Mouse (Mus musculus) midbrain, embryonic 16.5 days (tissue): ENCODE measurements around the gene Stub1. TPM values are rescaled to one million over a fixed set of nuclear protein-coding genes. Genes with fewer than 3 reads are reported as not detected.
"Not testable (repeated sequence)": the region's sequence is repeated elsewhere in the genome, so short reads cannot be mapped to it uniquely, and the experiment has no call there.

ENCODE experiments used
- ATAC-seq: fragments of 200-750 bp; cut with Nextera tagmentation; 2 replicates; pipeline ENCODE4 v1.8.0; 2017; ENCODE audit warnings: moderate TSS enrichment
- H3K27ac ChIP-seq: fragments of 300-500 bp; sonication (generic); 2 replicates; pipeline ENCODE4 v1.5.1; 2014; ENCODE audit warnings: mild to moderate bottlenecking, low read length, mixed read lengths
- H3K27me3 ChIP-seq: fragments of 300-500 bp; sonication (generic); 2 replicates; pipeline ENCODE4 v1.6.1; 2014; ENCODE audit warnings: low read depth, low read length, mixed read lengths; ENCODE audit not compliant: control insufficient read depth, insufficient read depth
- H3K36me3 ChIP-seq: fragments of 300-500 bp; sonication (generic); 2 replicates; pipeline ENCODE4 v1.6.1; 2014; ENCODE audit warnings: mild to moderate bottlenecking, low read length, moderate library complexity, mixed read lengths; ENCODE audit not compliant: control insufficient read depth, insufficient read depth
- H3K4me1 ChIP-seq: fragments of 300-500 bp; sonication (generic); 2 replicates; pipeline ENCODE4 v1.6.1; 2014; ENCODE audit warnings: mild to moderate bottlenecking, low read length, mixed read lengths; ENCODE audit not compliant: control insufficient read depth, insufficient read depth
- H3K4me2 ChIP-seq: fragments of 300-500 bp; sonication (generic); 2 replicates; pipeline ENCODE4 v1.6.1; 2014; ENCODE audit warnings: mild to moderate bottlenecking, low read length, mixed read lengths
- H3K4me3 ChIP-seq: fragments of 300-500 bp; sonication (generic); 2 replicates; pipeline ENCODE4 v1.5.1; 2014; ENCODE audit warnings: low read depth, mild to moderate bottlenecking, low read length, moderate library complexity, mixed read lengths
- H3K9ac ChIP-seq: fragments of 300-500 bp; sonication (generic); 2 replicates; pipeline ENCODE4 v1.6.1; 2014; ENCODE audit warnings: low read depth, low read length, mixed read lengths
- H3K9me3 ChIP-seq: fragments of 300-500 bp; sonication (generic); replicated peaks from 2 replicates; pipeline ENCODE4 v1.6.1; 2014; ENCODE audit warnings: mild to moderate bottlenecking, low read length, mixed read lengths; ENCODE audit not compliant: control insufficient read depth, poor library complexity, severe bottlenecking
- WGBS: fragments of 180-500 bp; shearing (Covaris S2); extraction: QIAGEN DNeasy Blood & Tissue Kit; methylation state at CpG from one replicate; pipeline ENCODE4 v1.1.7; 2014; 5-methylcytosine and 5-hydroxymethylcytosine counted together
- polyA plus RNA-seq: library from polyadenylated mRNA; unstranded; fragments of >200 nt; fragmentation: Nextera tagmentation; extraction: Ambion mirVana; gene quantifications from 2 replicates; pipeline ENCODE4 v1.2.1, GENCODE M21; 2015

Gene Stub1
- polyA plus RNA-seq, 1 experiment from 2014 or later = 382 TPM

DNA sequence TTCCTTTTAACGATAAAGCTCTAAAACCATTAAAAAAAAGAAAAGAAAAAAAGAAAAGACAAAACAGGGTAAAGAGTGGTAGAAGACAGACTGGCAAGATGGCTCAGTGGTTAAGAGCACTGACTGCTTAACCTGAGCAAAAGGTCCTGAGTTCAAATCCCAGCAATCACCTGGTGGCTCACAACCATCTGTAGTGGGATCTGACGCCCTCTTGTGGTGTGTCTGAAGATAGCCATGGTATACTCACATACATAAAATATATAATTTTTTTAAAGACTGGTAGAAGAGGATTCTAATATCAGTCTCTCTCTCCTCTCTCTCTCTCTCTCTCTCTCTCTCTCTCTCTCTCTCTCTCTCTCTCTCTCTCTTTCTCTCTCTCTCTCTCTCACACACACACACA, 25.8 kb downstream of the Stub1 start:
- not testable (repeated sequence) for H3K4me2 ChIP-seq, H3K27ac ChIP-seq, H3K4me3 ChIP-seq, H3K27me3 ChIP-seq, H3K9ac ChIP-seq, ATAC-seq, H3K9me3 ChIP-seq, H3K36me3 ChIP-seq
- peaks cover 40% of the 10 kb centered on the region for H3K4me1 ChIP-seq
- WGBS = 44% methylated on average over 2 of the region's 2 CpGs

GRCm38 (mm10) chr17:25806507-25806906, 26.7 kb downstream of the Stub1 start:
- no peaks in the 10 kb centered on the region for H3K27me3 ChIP-seq
- no peak overlapping the region for H3K27ac ChIP-seq
- H3K4me3 ChIP-seq = no peak overlapping the region
- 89% methylated on average over 4 of the region's 4 CpGs for WGBS
- H3K9me3 ChIP-seq = no peaks in the 10 kb centered on the region
- no peaks in the 10 kb centered on the region for H3K36me3 ChIP-seq
- H3K9ac ChIP-seq = no peak overlapping the region
- no peak overlapping the region for H3K4me2 ChIP-seq
- H3K4me1 ChIP-seq = peaks cover 41% of the 10 kb centered on the region
- no peak for ATAC-seq

GRCm38 (mm10) chr17:25802825-25803517, 30.2 kb downstream of the Stub1 start:
- Histone ChIP-seq H3K9me3 (no peaks in the 10 kb centered on the region), H3K9ac (peak overlapping the region; percentile 43), H3K4me3 (no peak overlapping the region), H3K36me3 (no peaks in the 10 kb centered on the region), H3K27ac (peak overlapping the region; percentile 94), H3K4me1 (peaks cover 25% of the 10 kb centered on the region), H3K4me2 (peak overlapping the region; percentile 37), H3K27me3 (no peaks in the 10 kb centered on the region)
- 4% methylated on average over 10 of the region's 10 CpGs for WGBS
- peak; percentile 93 for ATAC-seq

DNA sequence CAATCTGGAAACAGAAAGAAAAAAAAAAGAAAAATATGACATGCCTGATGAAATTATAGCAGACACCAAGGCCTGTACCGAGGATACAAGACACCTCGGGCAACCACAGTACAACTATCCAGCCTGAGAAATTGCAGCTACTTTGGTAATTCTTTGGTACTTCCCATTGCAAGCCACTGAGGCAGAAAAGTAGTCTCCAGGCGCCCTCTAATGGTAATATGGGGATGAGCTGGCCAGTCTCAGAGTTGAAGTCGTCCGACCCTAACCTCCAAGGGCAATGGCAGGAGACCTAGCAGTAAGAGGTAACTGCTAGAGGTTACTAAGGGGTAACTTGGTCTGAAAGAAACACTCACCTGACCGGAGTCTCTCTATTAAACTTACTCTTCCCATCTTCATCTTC, 32.2 kb downstream of the Stub1 start:
- no peak overlapping the region for H3K9ac ChIP-seq
- H3K4me3 ChIP-seq = no peak overlapping the region
- peaks cover 38% of the 10 kb centered on the region for H3K4me1 ChIP-seq
- H3K27me3 ChIP-seq = peaks cover 6% of the 10 kb centered on the region
- H3K4me2 ChIP-seq = no peak overlapping the region
- no peaks in the 10 kb centered on the region for H3K36me3 ChIP-seq
- H3K27ac ChIP-seq = no peak overlapping the region
- no peak for ATAC-seq
- 8% methylated on average over 6 of the region's 6 CpGs for WGBS
- H3K9me3 ChIP-seq = no peaks in the 10 kb centered on the region

GRCm38 (mm10) chr17:25796951-25797369, 36.2 kb downstream of the Stub1 start, which contains the start of gene Metrn:
Gene Metrn, minus strand, starts transcription at chr17:25797136.
- H3K36me3 ChIP-seq = no peaks in the 10 kb centered on the region
- H3K9me3 ChIP-seq = no peaks in the 10 kb centered on the region
- peak within 1 kb of the TSS; percentile 3; the same call in 1 of the 2 replicates for H3K27ac ChIP-seq
- peak within 1 kb of the TSS; percentile 49 for H3K4me3 ChIP-seq
- H3K9ac ChIP-seq = peak within 1 kb of the TSS; percentile 51; the same call in 1 of the 2 replicates
- under 1% methylated on average over 35 of the region's 35 CpGs for WGBS
- peaks cover 6% of the 10 kb centered on the region for H3K27me3 ChIP-seq
- peaks cover 29% of the 10 kb centered on the region for H3K4me1 ChIP-seq
- H3K4me2 ChIP-seq = peak within 1 kb of the TSS; percentile 72
- peak; percentile 58 for ATAC-seq

DNA sequence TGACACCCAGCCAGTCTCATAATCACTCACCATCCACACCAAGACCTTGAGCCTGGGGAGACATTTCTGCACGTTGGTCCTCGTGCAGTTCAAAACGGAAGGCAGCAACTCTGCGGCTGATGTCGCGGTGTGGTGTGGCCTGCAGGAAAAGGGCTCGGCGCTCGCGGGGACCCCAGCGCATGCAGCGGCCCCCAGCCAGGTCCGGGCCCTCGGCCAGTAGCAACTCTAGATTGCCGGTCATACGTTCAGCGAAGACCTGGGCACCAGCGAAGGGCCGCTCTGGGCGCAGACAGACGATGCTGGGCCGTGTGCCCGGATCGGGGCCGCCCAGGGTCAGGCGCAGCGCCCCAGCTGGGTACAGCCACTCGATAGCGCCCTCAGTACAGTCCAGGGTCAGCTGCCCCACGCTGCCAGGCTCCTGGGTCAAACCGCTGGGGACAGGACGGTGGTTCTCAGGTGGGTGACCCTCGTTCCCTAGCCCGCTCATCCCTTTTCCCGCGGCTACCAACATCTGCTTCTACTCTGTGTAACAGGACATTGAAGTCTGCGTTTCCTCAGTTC, 36.9 kb downstream of the Stub1 start:
- Histone ChIP-seq H3K27ac (0 out of 2 replicates have a peak overlapping the region, but pooled peaks have one; percentile 3), H3K4me3 (peak overlapping the region; percentile 49), H3K36me3 (no peaks in the 10 kb centered on the region), H3K4me2 (peak overlapping the region; percentile 72), H3K9me3 (no peaks in the 10 kb centered on the region), H3K4me1 (peaks cover 29% of the 10 kb centered on the region), H3K9ac (peak overlapping the region; percentile 51; the same call in 1 of the 2 replicates), H3K27me3 (peaks cover 6% of the 10 kb centered on the region)
- under 1% methylated on average over 37 of the region's 37 CpGs for WGBS
- no peak for ATAC-seq

DNA sequence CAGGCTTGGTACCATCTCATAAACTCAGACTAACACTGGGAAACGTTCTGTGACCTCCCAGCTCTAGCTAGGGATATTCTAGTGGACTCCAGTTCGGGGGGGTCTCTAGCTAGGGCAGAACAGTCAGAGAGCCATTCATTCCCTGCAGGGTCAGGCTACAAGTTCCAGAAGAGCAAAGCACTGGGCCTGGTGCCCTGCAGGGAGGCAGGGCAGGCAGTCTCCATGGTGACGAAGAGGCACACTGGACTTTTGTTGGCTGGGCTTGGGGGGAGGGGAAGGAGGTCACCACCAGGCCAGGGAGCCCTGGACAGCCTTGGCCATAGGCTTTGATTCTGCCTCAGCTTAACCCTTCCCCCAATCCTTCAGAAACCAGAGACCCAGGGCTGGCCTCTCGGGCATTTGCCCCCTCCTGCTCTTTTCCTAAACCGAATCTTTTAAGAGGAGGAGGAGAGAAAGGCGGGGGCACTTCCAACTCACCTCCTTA, 37.6 kb downstream of the Stub1 start, which contains the start of gene AC134908.4:
Gene AC134908.4 (minus strand): TSS at position 51 of the 484 bp plus-strand sequence.
- H3K27me3 ChIP-seq = peaks cover 6% of the 10 kb centered on the region
- peak within 1 kb of the TSS; percentile 72 for H3K4me2 ChIP-seq
- no peaks in the 10 kb centered on the region for H3K9me3 ChIP-seq
- ATAC-seq = no peak
- peaks cover 34% of the 10 kb centered on the region for H3K4me1 ChIP-seq
- H3K9ac ChIP-seq = peak within 1 kb of the TSS; percentile 51
- WGBS = 7% methylated on average over 6 of the region's 6 CpGs
- no peaks in the 10 kb centered on the region for H3K36me3 ChIP-seq
- peak within 1 kb of the TSS; percentile 49 for H3K4me3 ChIP-seq
- peak within 1 kb of the TSS; percentile 44; the same call in 1 of the 2 replicates for H3K27ac ChIP-seq

GRCm38 (mm10) chr17:25794998-25795397, 38.2 kb downstream of the Stub1 start:
- no peak for ATAC-seq
- 42% methylated on average over 17 of the region's 17 CpGs for WGBS
- Histone ChIP-seq H3K4me2 (peak overlapping the region; percentile 72), H3K4me1 (peaks cover 38% of the 10 kb centered on the region), H3K27me3 (peaks cover 6% of the 10 kb centered on the region), H3K9me3 (no peaks in the 10 kb centered on the region), H3K36me3 (no peaks in the 10 kb centered on the region), H3K9ac (peak overlapping the region; percentile 37; the same call in 1 of the 2 replicates), H3K27ac (peak overlapping the region; percentile 44; the same call in 1 of the 2 replicates), H3K4me3 (0 out of 2 replicates have a peak overlapping the region, but pooled peaks have one; percentile 6)

- ATAC-seq = no peak
- H3K27me3 ChIP-seq = peaks cover 6% of the 10 kb centered on the region
- WGBS = 15% methylated on average over 13 of the region's 13 CpGs
- H3K4me1 ChIP-seq = peaks cover 38% of the 10 kb centered on the region
- H3K4me3 ChIP-seq = no peak overlapping the region
- peaks cover 3% of the 10 kb centered on the region; the same call in 1 of the 2 replicates for H3K36me3 ChIP-seq
- no peak overlapping the region for H3K9ac ChIP-seq
- peak overlapping the region; percentile 4; the same call in 1 of the 2 replicates for H3K4me2 ChIP-seq
- no peaks in the 10 kb centered on the region for H3K9me3 ChIP-seq
- H3K27ac ChIP-seq = no peak overlapping the region
Measured at GRCm38 (mm10) chr17:25794197-25794596, 39.0 kb downstream of the Stub1 start.
